Mouse (Mus musculus): ENCODE measurements at regions not wholly inside any gene's neighbourhood (a gene's known extent, or its start where the extent isn't known, plus 50 kb on each side); places are given as distances from the start of the nearest gene placed in this dataset.
"Not testable (repeated sequence)": the region's sequence is repeated elsewhere in the genome, so short reads cannot be mapped to it uniquely, and the experiment has no call there.

DNA sequence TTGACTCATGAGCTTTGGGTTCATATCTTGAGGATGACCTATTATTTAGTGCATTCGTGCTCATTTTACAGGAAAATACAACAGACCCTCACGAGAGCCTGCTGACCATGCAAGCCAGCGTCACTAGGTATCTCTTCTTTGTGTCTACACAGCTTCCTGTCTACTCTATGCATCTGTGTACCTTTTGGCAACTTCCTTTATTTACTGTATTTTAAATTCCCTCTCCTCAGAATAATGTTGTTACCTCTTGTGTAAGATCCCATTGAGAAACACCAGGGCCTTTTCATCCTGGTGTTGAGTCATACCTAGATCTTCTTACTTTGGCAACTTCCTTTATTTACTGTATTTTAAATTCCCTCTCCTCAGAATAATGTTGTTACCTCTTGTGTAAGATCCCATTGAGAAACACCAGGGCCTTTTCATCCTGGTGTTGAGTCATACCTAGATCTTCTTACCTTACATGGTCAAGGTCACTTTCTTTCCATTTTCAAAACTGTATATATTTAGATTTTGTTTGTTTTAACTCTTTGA lies 639.1 kb upstream of the Rorb start:
- not testable (repeated sequence) for DNase-seq

DNA sequence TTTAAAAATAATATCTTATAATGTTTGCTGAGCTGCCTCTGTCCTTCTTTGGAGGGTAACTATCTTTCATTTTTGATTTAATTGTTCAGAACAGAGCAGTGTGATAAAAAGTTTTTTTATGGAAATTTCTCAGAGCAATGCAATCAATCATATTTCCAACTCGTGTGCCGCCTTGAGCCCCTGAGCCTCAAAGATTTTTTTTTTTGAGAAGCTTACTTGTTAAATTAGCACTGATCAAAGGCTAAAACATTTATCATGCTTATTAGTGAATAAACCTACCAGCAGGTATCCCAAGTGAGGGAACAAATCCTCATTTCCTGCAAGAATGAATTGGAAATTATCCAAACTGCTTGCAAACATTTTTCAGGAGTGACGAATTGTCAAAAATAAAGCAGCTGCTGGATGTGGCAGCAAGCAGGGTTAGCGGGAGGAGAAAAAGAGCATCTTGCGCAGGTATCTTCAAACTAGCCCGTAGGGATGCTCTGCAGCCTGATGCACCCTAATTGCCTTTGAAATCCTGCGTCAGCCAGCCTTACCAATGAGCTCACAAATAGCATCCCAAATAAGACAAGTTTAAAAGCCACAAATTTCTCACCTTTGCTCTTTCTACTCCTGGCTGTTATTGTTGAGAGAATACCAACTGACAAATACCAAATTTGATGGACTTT lies 637.0 kb upstream of the Rorb start:
- no peak for DNase-seq

DNA sequence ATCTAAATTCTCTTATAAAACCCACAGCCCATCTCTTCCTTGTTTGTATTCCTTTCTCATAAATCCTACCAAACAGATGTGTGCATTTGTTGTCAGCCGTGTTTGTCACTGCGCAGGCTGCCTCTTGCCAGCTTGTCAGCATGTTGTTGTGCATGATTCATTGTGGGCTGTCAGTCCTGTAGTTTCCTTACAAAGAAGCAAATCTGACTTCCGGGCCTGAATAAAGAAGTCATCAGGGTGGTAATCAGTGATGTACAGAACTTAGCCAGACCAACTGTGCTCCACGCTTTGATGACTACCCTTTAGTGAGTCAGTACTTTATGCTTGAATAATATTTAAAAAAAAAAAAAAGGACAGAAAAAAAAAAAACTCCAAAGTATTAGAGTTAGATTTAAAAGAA lies 608.9 kb upstream of the Rorb start:
- no peak for DNase-seq
